Mouse (Mus musculus) heart, postnatal 0 days (tissue): Measurements from ENCODE around the gene Heatr5a.

Experiments used
- CTCF ChIP-seq: IDR thresholded peaks from 2 replicates; pipeline ENCODE4 v1.5.1; 2016; ENCODE audit warnings: antibody characterized with exemption, control low read depth, low read depth
- EP300 ChIP-seq: IDR thresholded peaks from 2 replicates; pipeline ENCODE4 v1.6.1; 2016; ENCODE audit warnings: antibody characterized with exemption, low read depth

DNA sequence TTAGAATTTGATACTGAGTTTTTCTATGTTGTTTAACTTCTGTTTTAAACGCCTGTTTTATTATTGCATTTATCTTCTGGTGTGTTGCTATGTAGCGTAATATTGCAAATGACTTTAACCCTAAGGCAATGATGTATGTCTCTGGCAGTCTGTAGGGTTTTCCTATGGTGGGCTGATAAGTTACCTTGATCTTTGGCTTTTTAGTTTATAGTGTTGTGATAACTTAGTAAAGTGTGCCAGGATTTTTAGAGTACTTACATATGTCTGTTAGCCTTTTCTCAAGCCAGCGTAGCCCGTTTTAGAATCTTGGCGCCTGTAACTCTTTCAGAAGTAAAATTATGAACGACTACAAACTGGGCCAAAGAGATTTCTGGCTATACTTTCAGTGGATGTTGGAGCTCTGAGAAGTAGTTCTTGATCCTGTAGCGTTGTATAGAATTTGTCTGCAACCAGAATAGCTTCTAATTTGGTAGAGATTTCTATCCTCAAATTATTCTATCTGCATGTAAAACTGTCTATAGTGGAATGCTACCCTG, 43.4 kb upstream of the Heatr5a start:
- TF ChIP-seq CTCF (no peak), EP300 (no peak)
